Mouse (Mus musculus): ENCODE results near the gene Swi5. TPM values are rescaled to one million over a fixed set of nuclear protein-coding genes. Genes with fewer than 3 reads are reported as not detected.
A peak's percentile ranks its signal among the peaks of the same experiment; 100 is the strongest.

Gene Swi5
- total RNA-seq, 1 experiment: 280 TPM

DNA sequence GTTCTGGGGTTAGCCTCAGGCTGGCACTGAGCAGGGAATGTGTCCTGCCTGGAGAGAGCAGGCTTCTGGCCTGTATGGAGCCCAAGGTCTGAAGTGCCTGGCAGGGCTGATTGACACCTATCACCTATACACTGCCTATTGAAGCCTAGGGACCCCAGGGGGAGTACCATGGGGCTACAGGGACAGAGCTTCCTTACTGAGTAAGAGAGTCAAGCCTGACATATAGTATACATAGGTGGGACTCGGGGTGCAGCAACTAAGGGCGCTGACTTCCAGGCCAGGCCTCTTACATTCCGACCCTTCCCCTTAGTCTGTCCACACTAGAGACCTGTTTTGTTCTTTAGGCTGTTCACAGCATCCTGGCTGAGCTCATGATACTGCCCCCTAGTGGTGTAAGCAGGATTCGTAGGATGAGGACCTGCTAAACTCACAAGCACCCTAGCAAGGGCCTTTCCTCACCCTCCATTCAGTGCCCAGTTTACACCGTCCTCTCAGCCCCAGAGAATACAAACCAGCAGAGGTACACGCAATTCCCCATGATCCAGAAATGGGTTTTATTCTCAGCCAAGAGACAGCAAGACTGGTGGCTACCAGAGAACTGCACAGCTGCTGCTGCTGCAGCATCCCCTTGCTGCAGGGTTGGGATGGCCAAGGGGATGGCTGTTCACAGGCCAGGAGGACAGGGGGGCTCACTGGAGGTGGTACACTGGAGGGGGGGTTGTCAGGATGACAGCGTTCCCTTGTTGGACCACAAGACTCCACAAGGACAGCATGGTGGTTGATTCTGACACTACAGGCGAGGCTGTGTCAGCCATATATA is 20.3 kb upstream of the Swi5 start:
- TF ChIP-seq HCFC1 (IDR thresholded peaks at IDR 0.05; ENCODE audit: borderline replicate concordance, insufficient read depth, low read length) (no peak), MAFK (IDR thresholded peaks at IDR 0.05; ENCODE audit: insufficient read depth, low read depth, low read length) (no peak), ZC3H11A (IDR thresholded peaks at IDR 0.05; ENCODE audit: borderline replicate concordance, low read depth, low read length) (no peak), CHD2 (IDR thresholded peaks at IDR 0.05; ENCODE audit: low read depth, low read length) (no peak), ZNF384 (IDR thresholded peaks at IDR 0.05; ENCODE audit: low read depth, low read length) (no peak)
- Histone ChIP-seq H3K36me3 (ENCODE audit: control insufficient read depth, insufficient read depth, low read length, poor library complexity, severe bottlenecking) (peaks cover 42% of the 10 kb centered on the region), H3K9ac (ENCODE audit: insufficient read depth, low read depth, low read length, poor library complexity, severe bottlenecking) (no peak overlapping the region), H3K4me1 (ENCODE audit: control insufficient read depth in 2 of 2, insufficient read depth in 2 of 2, low read length in 2 of 2, poor library complexity in 1 of 2) (peaks cover 0 to 8% of the 10 kb centered on the region in 2 experiments; a peak in 2 of 4 replicates), H3K4me3 (ENCODE audit: insufficient read depth in 1 of 2, low read depth in 1 of 2, low read length in 2 of 2, poor library complexity in 1 of 2, severe bottlenecking in 1 of 2) (no peak overlapping the region), H3K9me3 (ENCODE audit: control insufficient read depth, insufficient read depth, low read depth, low read length) (no peaks in the 10 kb centered on the region), H3K27ac (ENCODE audit: insufficient read depth, low read depth, low read length, poor library complexity, severe bottlenecking) (no peak overlapping the region)
- DNase-seq (ENCODE audit: low read depth, low spot score): peak; percentile 64
- in situ Hi-C loops (cut with MboI; ENCODE audit: low sequenced_read_pairs in 2 of 2, unreplicated experiment in 2 of 2): no loop called here

DNA sequence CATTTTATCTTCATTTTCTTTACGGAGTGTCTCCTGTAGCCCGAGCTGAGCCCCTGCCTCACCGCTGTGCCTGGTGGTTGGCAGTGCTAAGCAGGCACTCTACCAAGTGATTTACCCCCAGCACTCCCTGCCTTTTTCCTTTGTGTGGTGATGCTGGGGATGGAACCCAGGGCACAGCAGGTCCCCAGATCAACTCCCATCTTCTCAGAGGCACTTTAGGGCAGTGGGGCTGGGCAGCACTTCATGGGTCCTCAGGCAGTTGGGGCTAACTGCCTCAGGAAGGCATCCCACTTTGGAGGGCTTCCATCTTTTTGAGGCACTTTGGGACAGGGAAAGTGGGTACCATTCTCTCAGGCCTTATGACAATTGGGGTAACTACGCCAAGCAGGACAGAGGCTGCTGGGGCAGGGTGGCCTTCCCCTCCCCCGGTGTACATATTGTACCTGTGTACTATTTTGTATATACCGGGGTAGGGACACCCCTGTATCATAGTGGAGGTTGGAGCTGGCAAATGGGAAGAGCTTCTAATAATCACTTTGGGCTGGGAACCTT is 19.4 kb upstream of the Swi5 start:
- H3K36me3 ChIP-seq (ENCODE audit: control insufficient read depth, insufficient read depth, low read length, poor library complexity, severe bottlenecking): peaks cover 48% of the 10 kb centered on the region
- TF ChIP-seq ZC3H11A (IDR thresholded peaks at IDR 0.05; ENCODE audit: borderline replicate concordance, low read depth, low read length) (no peak), HCFC1 (IDR thresholded peaks at IDR 0.05; ENCODE audit: borderline replicate concordance, insufficient read depth, low read length) (no peak), MAFK (IDR thresholded peaks at IDR 0.05; ENCODE audit: insufficient read depth, low read depth, low read length) (no peak), ZNF384 (IDR thresholded peaks at IDR 0.05; ENCODE audit: low read depth, low read length) (no peak), CHD2 (IDR thresholded peaks at IDR 0.05; ENCODE audit: low read depth, low read length) (no peak)
- in situ Hi-C loops (cut with MboI; ENCODE audit: low sequenced_read_pairs in 2 of 2, unreplicated experiment in 2 of 2): no loop called here

DNA sequence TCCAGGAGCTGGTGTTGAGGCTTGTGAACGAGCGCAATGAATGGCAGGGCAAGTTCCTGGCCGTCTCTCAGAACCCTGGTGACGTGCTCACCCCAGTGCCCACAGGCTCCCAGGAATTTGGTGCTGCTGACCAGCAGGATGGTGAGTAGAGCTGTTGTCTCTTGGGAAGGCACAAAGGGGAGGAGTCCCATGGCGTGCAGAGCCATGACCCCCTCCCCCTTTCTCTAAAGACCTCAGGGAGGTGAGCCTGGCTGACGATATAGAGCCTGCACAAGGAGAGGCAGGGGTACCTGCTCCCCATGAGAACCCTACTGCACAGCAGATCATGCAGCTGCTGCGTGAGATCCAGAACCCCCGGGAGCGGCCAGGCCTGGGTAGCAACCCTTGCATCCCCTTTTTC is 18.3 kb upstream of the Swi5 start:
- peaks cover 48% of the 10 kb centered on the region for H3K36me3 ChIP-seq (ENCODE audit: control insufficient read depth, insufficient read depth, low read length, poor library complexity, severe bottlenecking)
- H3K4me3 ChIP-seq (ENCODE audit: insufficient read depth in 1 of 2, low read depth in 1 of 2, low read length in 2 of 2, poor library complexity in 1 of 2, severe bottlenecking in 1 of 2): no peak overlapping the region
- TF ChIP-seq CHD2 (IDR thresholded peaks at IDR 0.05; ENCODE audit: low read depth, low read length) (no peak), ZNF384 (IDR thresholded peaks at IDR 0.05; ENCODE audit: low read depth, low read length) (no peak), MAFK (IDR thresholded peaks at IDR 0.05; ENCODE audit: insufficient read depth, low read depth, low read length) (no peak), HCFC1 (IDR thresholded peaks at IDR 0.05; ENCODE audit: borderline replicate concordance, insufficient read depth, low read length) (no peak), ZC3H11A (IDR thresholded peaks at IDR 0.05; ENCODE audit: borderline replicate concordance, low read depth, low read length) (no peak)
- H3K9me3 ChIP-seq (ENCODE audit: control insufficient read depth, insufficient read depth, low read depth, low read length): no peaks in the 10 kb centered on the region
- no peak overlapping the region for H3K27ac ChIP-seq (ENCODE audit: insufficient read depth, low read depth, low read length, poor library complexity, severe bottlenecking)
- peaks cover 0 to 5% of the 10 kb centered on the region in 2 experiments; a peak in 1 of 4 replicates for H3K4me1 ChIP-seq (ENCODE audit: control insufficient read depth in 2 of 2, insufficient read depth in 2 of 2, low read length in 2 of 2, poor library complexity in 1 of 2)
- no peak overlapping the region for H3K9ac ChIP-seq (ENCODE audit: insufficient read depth, low read depth, low read length, poor library complexity, severe bottlenecking)
- no peak for DNase-seq (ENCODE audit: low read depth, low spot score)
- in situ Hi-C loops (cut with MboI; ENCODE audit: low sequenced_read_pairs in 2 of 2, unreplicated experiment in 2 of 2): no loop called here

More for the DNA sequence above, 19.4 kb upstream of the Swi5 start:
- H3K4me3 ChIP-seq (ENCODE audit: insufficient read depth in 1 of 2, low read depth in 1 of 2, low read length in 2 of 2, poor library complexity in 1 of 2, severe bottlenecking in 1 of 2): no peak overlapping the region
- no peak overlapping the region; the same call in 1 of the 2 replicates for H3K9ac ChIP-seq (ENCODE audit: insufficient read depth, low read depth, low read length, poor library complexity, severe bottlenecking)
- H3K4me1 ChIP-seq (ENCODE audit: control insufficient read depth in 2 of 2, insufficient read depth in 2 of 2, low read length in 2 of 2, poor library complexity in 1 of 2): peaks cover 0 to 8% of the 10 kb centered on the region in 2 experiments; a peak in 2 of 4 replicates
- DNase-seq (ENCODE audit: low read depth, low spot score): no peak
- no peak overlapping the region for H3K27ac ChIP-seq (ENCODE audit: insufficient read depth, low read depth, low read length, poor library complexity, severe bottlenecking)
- no peaks in the 10 kb centered on the region for H3K9me3 ChIP-seq (ENCODE audit: control insufficient read depth, insufficient read depth, low read depth, low read length)

DNA sequence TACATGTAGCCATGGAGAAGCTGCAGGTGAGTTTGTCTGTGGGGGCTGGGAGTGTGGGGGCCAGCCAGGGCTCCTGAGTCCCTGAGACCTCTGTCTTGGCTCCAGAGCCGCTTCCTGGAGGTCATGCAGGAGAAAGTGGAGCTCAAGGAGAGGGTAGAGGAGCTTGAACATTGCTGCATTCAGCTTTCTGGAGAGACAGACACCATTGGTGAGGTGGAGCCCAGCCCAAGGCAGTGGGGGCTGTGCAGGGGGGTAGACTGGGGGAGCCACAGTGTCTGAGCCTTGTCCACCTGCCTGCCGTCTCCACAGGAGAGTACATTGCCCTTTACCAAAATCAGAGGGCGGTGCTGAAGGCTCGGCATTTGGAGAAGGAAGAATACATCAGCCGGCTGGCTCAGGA is 17.8 kb upstream of the Swi5 start:
- H3K9ac ChIP-seq (ENCODE audit: insufficient read depth, low read depth, low read length, poor library complexity, severe bottlenecking): no peak overlapping the region
- peaks cover 48% of the 10 kb centered on the region for H3K36me3 ChIP-seq (ENCODE audit: control insufficient read depth, insufficient read depth, low read length, poor library complexity, severe bottlenecking)
- no peak overlapping the region for H3K27ac ChIP-seq (ENCODE audit: insufficient read depth, low read depth, low read length, poor library complexity, severe bottlenecking)

More for the DNA sequence above, 17.8 kb upstream of the Swi5 start:
- TF ChIP-seq ZNF384 (IDR thresholded peaks at IDR 0.05; ENCODE audit: low read depth, low read length): no peak
- TF ChIP-seq ZC3H11A (IDR thresholded peaks at IDR 0.05; ENCODE audit: borderline replicate concordance, low read depth, low read length): no peak
- TF ChIP-seq HCFC1 (IDR thresholded peaks at IDR 0.05; ENCODE audit: borderline replicate concordance, insufficient read depth, low read length): no peak
- no peak for TF ChIP-seq CHD2 (IDR thresholded peaks at IDR 0.05; ENCODE audit: low read depth, low read length)
- TF ChIP-seq MAFK (IDR thresholded peaks at IDR 0.05; ENCODE audit: insufficient read depth, low read depth, low read length): no peak
- in situ Hi-C loops (cut with MboI; ENCODE audit: low sequenced_read_pairs in 2 of 2, unreplicated experiment in 2 of 2): no loop called here
- DNase-seq (ENCODE audit: low read depth, low spot score): no peak
- Histone ChIP-seq H3K9me3 (ENCODE audit: control insufficient read depth, insufficient read depth, low read depth, low read length) (no peaks in the 10 kb centered on the region), H3K4me1 (ENCODE audit: control insufficient read depth in 2 of 2, insufficient read depth in 2 of 2, low read length in 2 of 2, poor library complexity in 1 of 2) (peaks cover 0 to 5% of the 10 kb centered on the region in 2 experiments; a peak in 1 of 4 replicates), H3K4me3 (ENCODE audit: insufficient read depth in 1 of 2, low read depth in 1 of 2, low read length in 2 of 2, poor library complexity in 1 of 2, severe bottlenecking in 1 of 2) (no peak overlapping the region)

All from ES-E14 (cell line).